Mouse (Mus musculus): Measurements from ENCODE around the gene Tead3.

DNA sequence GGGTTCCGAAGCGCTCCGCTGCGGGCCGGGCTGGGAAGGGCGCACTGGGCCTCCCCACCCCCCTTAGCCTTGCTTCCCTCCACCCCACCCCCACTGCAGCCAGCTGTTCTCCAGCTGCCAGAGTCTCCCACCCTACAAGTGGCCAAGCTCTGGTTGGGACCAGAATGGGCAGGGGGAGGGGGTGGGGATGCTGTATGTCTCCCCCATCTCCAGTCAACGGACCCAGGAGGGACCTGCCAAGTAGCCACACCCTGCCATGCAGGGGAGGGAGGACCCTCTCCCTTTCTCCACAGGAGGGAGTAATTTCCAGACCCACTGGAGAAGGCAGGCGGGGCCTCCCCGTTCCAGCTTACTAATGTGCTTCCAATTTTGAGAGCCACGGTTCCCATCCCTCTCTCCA lies 4.7 kb downstream of the Tead3 start:
- peak; percentile 48 for TF ChIP-seq CTCF (IDR thresholded peaks at IDR 0.05)
- no peak for TF ChIP-seq EP300 (IDR thresholded peaks at IDR 0.05)

All from lung, postnatal 0 days (tissue).